In the genomic region with DNA sequence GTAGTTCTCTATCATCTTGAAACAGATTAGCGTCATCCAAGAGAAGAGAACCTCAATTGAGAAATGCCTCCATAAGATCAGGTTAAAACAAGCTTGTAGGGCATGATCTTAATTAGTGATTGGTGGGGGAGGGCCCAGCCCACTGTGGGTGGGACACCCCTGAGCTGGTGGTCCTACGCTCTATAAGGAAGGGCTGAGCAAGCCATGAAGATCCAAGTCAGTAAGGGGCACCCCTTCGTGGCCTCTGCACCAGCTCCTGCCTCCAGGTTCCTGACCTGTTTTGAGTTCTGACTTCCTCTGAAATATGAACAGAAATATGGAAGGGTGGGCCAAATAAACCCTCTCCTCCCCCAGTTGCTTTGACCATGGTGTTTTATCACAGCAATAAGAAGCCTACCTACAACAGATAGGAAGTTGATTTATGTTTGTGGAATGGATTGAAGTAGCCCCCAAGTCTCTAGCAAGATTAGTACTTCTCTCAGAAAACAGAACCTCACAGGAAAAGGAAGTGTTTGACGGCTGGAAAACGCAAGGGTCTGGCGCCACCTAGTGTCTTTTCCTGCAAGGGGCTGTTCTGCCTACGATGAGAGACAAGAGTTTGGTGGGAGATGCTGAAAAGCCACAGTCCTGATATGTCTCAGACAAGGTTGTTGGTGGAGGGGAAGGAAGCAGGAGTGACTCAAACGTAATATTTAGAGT, we compare ENCODE assay signal across 8 mouse cellular contexts.
DNase-seq lines count a peak whose midpoint lies in the region; ATAC-seq lines count a peak whose summit lies in the region.

No protein-coding gene starts in this region.

- H3K4me2 ChIP-seq in hindbrain, embryonic 15.5 days: no peak overlapping the region

- no peak overlapping the region for H3K4me3 ChIP-seq in hindbrain, embryonic 15.5 days

- no peak overlapping the region for H3K9ac ChIP-seq in hindbrain, embryonic 15.5 days

- H3K9me3 ChIP-seq in hindbrain, embryonic 15.5 days: no peaks in the 10 kb centered on the region

- WGBS in hindbrain, embryonic 15.5 days: 24% methylated on average over 8 of the region's 8 CpGs

- peak; percentile 49 for ATAC-seq in hindbrain, embryonic 15.5 days (ENCODE audit: low FRiP score, low read depth)

- no peaks in the 10 kb centered on the region for H3K36me3 ChIP-seq in hindbrain, embryonic 15.5 days

- no peak overlapping the region for H3K27ac ChIP-seq in hindbrain, embryonic 15.5 days (replicated peaks)

- no peaks in the 10 kb centered on the region for H3K27me3 ChIP-seq in hindbrain, embryonic 15.5 days

- DNase-seq in T-cell, adult 2 months (ENCODE audit: low spot score): peak; percentile 80
- DNase-seq in cerebellum, adult 9-11 months: peak; percentile 67
- peak; percentile 48 to 82 for DNase-seq in frontal cortex, postnatal 10 days (ENCODE audit: low spot score in 2 of 2)
- DNase-seq in layer of hippocampus, postnatal 25 days (ENCODE audit: extremely low spot score in 1 of 2, low spot score in 1 of 2): peak; percentile 73 to 92
- DNase-seq in lung, postnatal 4 days: peak; percentile 84 to 91
- DNase-seq in retina, postnatal 1 day: peak; percentile 88
- DNase-seq in urinary bladder, adult 18-20 months (ENCODE audit: low spot score in 2 of 2): peak; percentile 61 to 73

- peaks cover 26% of the 10 kb centered on the region for H3K4me1 ChIP-seq in hindbrain, embryonic 15.5 days (replicated peaks)
